Mouse (Mus musculus): ENCODE measurements around the gene Ndufb4. TPM values are rescaled to one million over a fixed set of nuclear protein-coding genes. Genes with fewer than 3 reads are reported as not detected.

Ndufb4 gene
- total and polyA plus RNA-seq, 2 experiments from 2014 or later = 31.3 to 99.2 TPM

GRCm38 (mm10) chr16:37665394-37665935 lies 11.2 kb upstream of the Ndufb4 start:
- Histone ChIP-seq H3K4me3 (ENCODE audit: low read length) (no peak overlapping the region), H3K4me1 (ENCODE audit: insufficient read depth, low read length) (no peaks in the 10 kb centered on the region), H3K9ac (replicated peaks; ENCODE audit: low read length) (no peak overlapping the region), H3K27ac (no peak overlapping the region), H3K9me3 (ENCODE audit: low read length) (no peaks in the 10 kb centered on the region), H3K27me3 (ENCODE audit: insufficient read depth, low read length) (no peaks in the 10 kb centered on the region), H3K4me2 (ENCODE audit: low read depth, low read length) (no peak overlapping the region), H3K36me3 (ENCODE audit: insufficient read depth, low read length) (no peaks in the 10 kb centered on the region)
- ATAC-seq (no peak), DNase-seq (ENCODE audit: low spot score) (no peak)
- 81% methylated on average over 5 of the region's 5 CpGs for WGBS
- no peak for TF ChIP-seq CTCF (IDR thresholded peaks at IDR 0.05; ENCODE audit: low read depth)

GRCm38 (mm10) chr16:37663643-37664459 lies 9.6 kb upstream of the Ndufb4 start:
- no peak for DNase-seq (ENCODE audit: low spot score)
- H3K36me3 ChIP-seq (ENCODE audit: insufficient read depth, low read length) = no peaks in the 10 kb centered on the region
- H3K4me1 ChIP-seq (ENCODE audit: insufficient read depth, low read length) = no peaks in the 10 kb centered on the region
- 55% methylated on average over 9 of the region's 9 CpGs for WGBS
- H3K4me3 ChIP-seq (ENCODE audit: low read length) = no peak overlapping the region
- no peak for ATAC-seq
- no peaks in the 10 kb centered on the region for H3K9me3 ChIP-seq (ENCODE audit: low read length)
- no peak overlapping the region for H3K9ac ChIP-seq (replicated peaks; ENCODE audit: low read length)
- H3K27ac ChIP-seq = no peak overlapping the region
- no peak overlapping the region for H3K4me2 ChIP-seq (ENCODE audit: low read depth, low read length)
- TF ChIP-seq CTCF (IDR thresholded peaks at IDR 0.05; ENCODE audit: low read depth) = no peak
- no peaks in the 10 kb centered on the region for H3K27me3 ChIP-seq (ENCODE audit: insufficient read depth, low read length)

DNA sequence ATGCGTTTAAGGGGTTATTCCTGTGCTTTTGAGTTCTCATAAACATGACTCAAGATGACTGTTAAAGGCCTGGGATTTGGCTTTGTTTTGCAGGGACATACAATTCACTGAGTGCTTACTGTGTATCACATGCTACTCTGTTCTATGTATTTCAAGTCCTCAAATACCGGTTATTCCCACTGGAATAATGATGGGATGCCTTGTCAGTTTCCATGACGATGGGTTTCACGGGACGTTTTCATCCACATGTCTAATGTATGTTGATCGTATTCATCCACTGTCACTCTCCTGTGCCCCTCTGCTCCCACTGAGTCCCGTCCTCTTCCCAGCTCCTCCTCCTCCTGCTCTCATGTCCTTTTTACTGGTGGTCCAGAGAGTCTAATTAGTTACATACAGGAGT lies 2.5 kb upstream of the Ndufb4 start:
- 22% methylated on average over 7 of the region's 7 CpGs for WGBS

GRCm38 (mm10) chr16:37655756-37656347 lies 1.6 kb upstream of the Ndufb4 start:
- TF ChIP-seq CTCF (IDR thresholded peaks at IDR 0.05; ENCODE audit: low read depth) = no peak
- peaks cover 14% of the 10 kb centered on the region; the same call in 1 of the 2 replicates for H3K4me1 ChIP-seq (ENCODE audit: insufficient read depth, low read length)
- DNase-seq (ENCODE audit: low spot score) (no peak), ATAC-seq (no peak)
- WGBS = 5% methylated on average over 4 of the region's 4 CpGs
- H3K4me3 ChIP-seq (ENCODE audit: low read length) = no peak overlapping the region
- H3K4me2 ChIP-seq (ENCODE audit: low read depth, low read length) = no peak overlapping the region
- H3K9me3 ChIP-seq (ENCODE audit: low read length) = no peaks in the 10 kb centered on the region
- H3K27me3 ChIP-seq (ENCODE audit: insufficient read depth, low read length) = no peaks in the 10 kb centered on the region
- H3K9ac ChIP-seq (replicated peaks; ENCODE audit: low read length) = no peak overlapping the region
- H3K27ac ChIP-seq = no peak overlapping the region
- no peaks in the 10 kb centered on the region for H3K36me3 ChIP-seq (ENCODE audit: insufficient read depth, low read length)

More for the DNA sequence above, 2.5 kb upstream of the Ndufb4 start:
- Histone ChIP-seq H3K4me2 (ENCODE audit: low read depth, low read length) (no peak overlapping the region), H3K27me3 (ENCODE audit: insufficient read depth, low read length) (no peaks in the 10 kb centered on the region), H3K4me1 (ENCODE audit: insufficient read depth, low read length) (peaks cover 14% of the 10 kb centered on the region; the same call in 1 of the 2 replicates), H3K9ac (replicated peaks; ENCODE audit: low read length) (no peak overlapping the region), H3K4me3 (ENCODE audit: low read length) (no peak overlapping the region), H3K9me3 (ENCODE audit: low read length) (no peaks in the 10 kb centered on the region), H3K27ac (no peak overlapping the region), H3K36me3 (ENCODE audit: insufficient read depth, low read length) (no peaks in the 10 kb centered on the region)
- ATAC-seq = no peak
- no peak for TF ChIP-seq CTCF (IDR thresholded peaks at IDR 0.05; ENCODE audit: low read depth)
- DNase-seq (ENCODE audit: low spot score) = no peak

DNA sequence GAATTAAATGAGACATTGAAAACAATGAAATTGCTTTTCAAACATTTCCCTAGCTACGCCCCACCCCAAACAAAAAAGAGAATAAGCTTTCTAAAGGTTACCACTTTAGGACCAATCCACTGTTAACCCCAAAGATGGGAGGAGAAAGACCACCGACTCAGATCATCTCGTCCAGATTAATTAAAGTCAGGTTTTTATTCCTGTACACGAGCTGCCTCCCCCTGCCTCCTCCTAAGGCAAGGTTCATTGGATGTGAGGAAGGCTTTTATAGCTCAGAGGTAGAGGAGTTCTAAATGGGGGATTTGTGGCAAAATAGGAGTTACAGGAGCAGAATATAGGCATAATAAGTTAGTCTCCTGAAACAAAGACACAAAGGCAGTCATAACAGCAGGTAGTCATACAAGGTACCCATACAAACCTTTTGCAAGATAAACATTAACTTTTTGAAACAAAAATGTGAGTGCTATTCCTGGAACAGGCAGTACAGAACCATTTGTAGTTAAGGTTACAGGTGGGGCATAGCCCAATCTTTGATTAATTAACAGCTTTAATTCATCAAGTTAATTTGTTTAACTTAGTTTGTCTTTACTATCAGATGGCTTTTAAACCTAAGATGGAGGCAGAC lies 690 bp upstream of the Ndufb4 start:
- H3K9me3 ChIP-seq (ENCODE audit: low read length) = no peaks in the 10 kb centered on the region
- DNase-seq (ENCODE audit: low spot score) (no peak), ATAC-seq (no peak)
- peak overlapping the region; percentile 41 for H3K27ac ChIP-seq
- H3K4me1 ChIP-seq (ENCODE audit: insufficient read depth, low read length) = peaks cover 14% of the 10 kb centered on the region; the same call in 1 of the 2 replicates
- no peak for TF ChIP-seq CTCF (IDR thresholded peaks at IDR 0.05; ENCODE audit: low read depth)
- H3K4me3 ChIP-seq (ENCODE audit: low read length) = no peak overlapping the region
- peak overlapping the region; percentile 67 for H3K4me2 ChIP-seq (ENCODE audit: low read depth, low read length)
- no peak overlapping the region for H3K9ac ChIP-seq (replicated peaks; ENCODE audit: low read length)
- H3K27me3 ChIP-seq (ENCODE audit: insufficient read depth, low read length) = no peaks in the 10 kb centered on the region
- 57% methylated on average over 4 of the region's 4 CpGs for WGBS
- no peaks in the 10 kb centered on the region for H3K36me3 ChIP-seq (ENCODE audit: insufficient read depth, low read length)

- no peaks in the 10 kb centered on the region for H3K9me3 ChIP-seq (ENCODE audit: low read length)
- H3K36me3 ChIP-seq (ENCODE audit: insufficient read depth, low read length) = peaks cover 3% of the 10 kb centered on the region; the same call in 1 of the 2 replicates
- TF ChIP-seq CTCF (IDR thresholded peaks at IDR 0.05; ENCODE audit: low read depth) = no peak
- H3K4me2 ChIP-seq (ENCODE audit: low read depth, low read length) = peak overlapping the region; percentile 67
- no peak for DNase-seq (ENCODE audit: low spot score)
- no peak overlapping the region for H3K27ac ChIP-seq
- no peaks in the 10 kb centered on the region for H3K27me3 ChIP-seq (ENCODE audit: insufficient read depth, low read length)
- H3K9ac ChIP-seq (replicated peaks; ENCODE audit: low read length) = no peak overlapping the region; the same call in 1 of the 2 replicates
- no peak for ATAC-seq
- peaks cover 14% of the 10 kb centered on the region; the same call in 1 of the 2 replicates for H3K4me1 ChIP-seq (ENCODE audit: insufficient read depth, low read length)
- 78% methylated on average over 1 of the region's 1 CpGs for WGBS
- H3K4me3 ChIP-seq (ENCODE audit: low read length) = peak overlapping the region; percentile 74
Measured at GRCm38 (mm10) chr16:37653058-37653457, 1.2 kb downstream of the Ndufb4 start.
